Mouse (Mus musculus): ENCODE results near the gene Tmem178.

GRCm38 (mm10) chr17:81044356-81044755, 99.9 kb downstream of the Tmem178 start:
- TF ChIP-seq CTCF (IDR thresholded peaks at IDR 0.05), result no peak
- TF ChIP-seq EP300 (IDR thresholded peaks at IDR 0.05), result no peak
